Mouse (Mus musculus) gonadal fat pad, adult 2 months (tissue): Measurements from ENCODE around the gene Zswim3. TPM values are rescaled to one million over a fixed set of nuclear protein-coding genes. Genes with fewer than 3 reads are reported as not detected.
"Not testable (repeated sequence)": the region's sequence is repeated elsewhere in the genome, so short reads cannot be mapped to it uniquely, and the experiment has no call there.

Experiments used
- DNase-seq: peaks from one replicate; pipeline ENCODE4 v3.0.0-alpha.2; 2012; ENCODE audit warnings: low read depth
- polyA plus RNA-seq: library from polyadenylated mRNA; depleted of rRNA; stranded (reverse); fragments of >200 nt; gene quantifications from 2 replicates; pipeline ENCODE4 v1.2.3, GENCODE M21; 2012

The Zswim3 gene
- polyA plus RNA-seq, 1 experiment = 3.4 TPM

GRCm38 (mm10) chr2:164781876-164782275, 23.0 kb upstream of the Zswim3 start:
- DNase-seq = no peak

- DNase-seq = no peak
Measured at GRCm38 (mm10) chr2:164783926-164784581, 20.8 kb upstream of the Zswim3 start.

GRCm38 (mm10) chr2:164784869-164785420, 20.0 kb upstream of the Zswim3 start:
- DNase-seq = no peak

- DNase-seq = no peak
Measured at GRCm38 (mm10) chr2:164785481-164786387, 19.2 kb upstream of the Zswim3 start, which contains the start of gene Snx21. TSS of gene Snx21 (plus strand) at chr2:164785823.

GRCm38 (mm10) chr2:164786388-164786885, 18.5 kb upstream of the Zswim3 start:
- no peak for DNase-seq

- no peak for DNase-seq
Measured at GRCm38 (mm10) chr2:164787032-164787431, 17.9 kb upstream of the Zswim3 start.

- no peak for DNase-seq
Measured at GRCm38 (mm10) chr2:164787779-164788178, 17.1 kb upstream of the Zswim3 start.

- no peak for DNase-seq
Measured at GRCm38 (mm10) chr2:164788411-164788810, 16.5 kb upstream of the Zswim3 start.

- no peak for DNase-seq
Measured at GRCm38 (mm10) chr2:164790451-164790850, 14.4 kb upstream of the Zswim3 start.

GRCm38 (mm10) chr2:164791841-164792261, 13.0 kb upstream of the Zswim3 start:
- DNase-seq = no peak

GRCm38 (mm10) chr2:164792400-164793190, 12.3 kb upstream of the Zswim3 start:
- no peak for DNase-seq

- no peak for DNase-seq
Measured at GRCm38 (mm10) chr2:164793236-164793635, 11.7 kb upstream of the Zswim3 start.

GRCm38 (mm10) chr2:164793772-164794171, 11.1 kb upstream of the Zswim3 start:
- no peak for DNase-seq

- DNase-seq = no peak
Measured at GRCm38 (mm10) chr2:164794293-164794692, 10.6 kb upstream of the Zswim3 start.

GRCm38 (mm10) chr2:164795868-164796267, 9.0 kb upstream of the Zswim3 start:
- no peak for DNase-seq

GRCm38 (mm10) chr2:164798554-164798953, 6.3 kb upstream of the Zswim3 start:
- not testable (repeated sequence) for DNase-seq

GRCm38 (mm10) chr2:164800252-164801004, 4.5 kb upstream of the Zswim3 start:
- no peak for DNase-seq

- no peak for DNase-seq
Measured at GRCm38 (mm10) chr2:164803201-164803920, 1.5 kb upstream of the Zswim3 start.

- no peak for DNase-seq
Measured at GRCm38 (mm10) chr2:164803921-164804313, 981 bp upstream of the Zswim3 start.

GRCm38 (mm10) chr2:164805332-164805718, 427 bp downstream of the Zswim3 start:
- DNase-seq = no peak
